Mouse (Mus musculus): ENCODE data around the gene Mef2b. TPM values are rescaled to one million over a fixed set of nuclear protein-coding genes. Genes with fewer than 3 reads are reported as not detected.
"Not testable (repeated sequence)": the region's sequence is repeated elsewhere in the genome, so short reads cannot be mapped to it uniquely, and the experiment has no call there.

The Mef2b gene
- polyA plus RNA-seq, 1 experiment: 0.31 TPM

DNA sequence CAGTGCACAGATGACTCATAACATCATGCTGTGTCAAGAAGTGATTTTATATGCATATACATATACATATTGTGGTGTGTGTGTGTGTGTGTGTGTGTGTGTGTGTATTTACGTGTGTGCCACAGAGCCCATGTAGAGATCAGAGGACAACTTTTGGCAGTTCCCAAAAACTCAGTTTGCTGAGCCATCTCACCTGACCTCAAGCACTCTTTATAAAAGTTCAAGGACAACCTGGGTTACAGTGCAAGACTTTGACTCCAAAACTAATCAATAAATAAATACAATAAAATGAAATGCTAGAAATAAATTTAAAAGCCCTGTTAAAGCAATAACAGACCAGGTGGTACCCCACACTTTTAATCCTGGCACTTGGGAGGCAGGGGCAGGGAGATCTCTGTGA lies 71.8 kb downstream of the Mef2b start:
- 71% methylated on average over 1 of the region's 1 CpGs for WGBS
- H3K4me1 ChIP-seq (ENCODE audit: control insufficient read depth, insufficient read depth, low read length): peaks cover 6% of the 10 kb centered on the region; the same call in 1 of the 2 replicates
- DNase-seq: no peak
- peak overlapping the region; percentile 77 for H3K4me3 ChIP-seq (replicated peaks; ENCODE audit: extremely low read depth, low read depth, low read length)
- TF ChIP-seq CTCF (IDR thresholded peaks at IDR 0.05; ENCODE audit: insufficient read depth, low read length) (no peak), POLR2A (IDR thresholded peaks at IDR 0.05; ENCODE audit: borderline replicate concordance, extremely low read depth, low read depth, low read length) (no peak)

DNA sequence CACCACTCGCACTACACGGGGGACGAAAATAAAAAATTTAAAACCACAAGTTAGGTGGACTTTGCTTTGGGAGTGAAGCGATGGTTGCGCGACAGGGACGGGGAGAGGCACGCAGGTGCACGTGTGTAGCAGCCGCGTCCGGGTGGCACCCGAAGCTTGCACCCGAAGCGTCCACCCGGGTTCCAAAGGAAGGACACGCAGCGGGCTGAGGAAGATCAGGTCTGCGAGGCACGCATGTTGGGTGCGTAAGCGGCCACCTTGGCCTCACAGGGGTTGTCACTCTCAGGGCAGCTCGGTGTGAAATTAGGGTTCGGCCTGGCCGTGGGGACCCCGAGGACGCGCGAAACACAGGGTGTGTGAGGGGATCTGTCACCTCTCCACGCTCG lies 72.2 kb downstream of the Mef2b start:
- Histone ChIP-seq H3K4me1 (ENCODE audit: control insufficient read depth, insufficient read depth, low read length) (peaks cover 6% of the 10 kb centered on the region; the same call in 1 of the 2 replicates), H3K4me3 (replicated peaks; ENCODE audit: extremely low read depth, low read depth, low read length) (peak overlapping the region; percentile 77)
- DNase-seq: no peak
- TF ChIP-seq CTCF (IDR thresholded peaks at IDR 0.05; ENCODE audit: insufficient read depth, low read length): no peak
- TF ChIP-seq POLR2A (IDR thresholded peaks at IDR 0.05; ENCODE audit: borderline replicate concordance, extremely low read depth, low read depth, low read length): no peak
- 1% methylated on average over 31 of the region's 31 CpGs for WGBS

GRCm38 (mm10) chr8:70212112-70213055 lies 72.9 kb downstream of the Mef2b start, which contains the start of gene Slc25a42:
Slc25a42 (minus strand) TSS chr8:70212305.
- under 1% methylated on average over 66 of the region's 66 CpGs for WGBS
- DNase-seq: peak; percentile 97

GRCm38 (mm10) chr8:70214411-70214810 lies 74.9 kb downstream of the Mef2b start:
- 61% methylated on average over 3 of the region's 3 CpGs for WGBS
- H3K4me3 ChIP-seq (replicated peaks; ENCODE audit: extremely low read depth, low read depth, low read length): no peak overlapping the region

More at GRCm38 (mm10) chr8:70212112-70213055, 72.9 kb downstream of the Mef2b start, which contains the start of gene Slc25a42:
- peaks cover 6% of the 10 kb centered on the region; the same call in 1 of the 2 replicates for H3K4me1 ChIP-seq (ENCODE audit: control insufficient read depth, insufficient read depth, low read length)
- H3K4me3 ChIP-seq (replicated peaks; ENCODE audit: extremely low read depth, low read depth, low read length): peak within 1 kb of the TSS; percentile 77
- TF ChIP-seq CTCF (IDR thresholded peaks at IDR 0.05; ENCODE audit: insufficient read depth, low read length) (no peak), POLR2A (IDR thresholded peaks at IDR 0.05; ENCODE audit: borderline replicate concordance, extremely low read depth, low read depth, low read length) (peak; percentile 72; the same call in 1 of the 2 replicates)

GRCm38 (mm10) chr8:70215092-70215491 lies 75.6 kb downstream of the Mef2b start:
- TF ChIP-seq CTCF (IDR thresholded peaks at IDR 0.05; ENCODE audit: insufficient read depth, low read length) (no peak), POLR2A (IDR thresholded peaks at IDR 0.05; ENCODE audit: borderline replicate concordance, extremely low read depth, low read depth, low read length) (no peak)
- WGBS: 65% methylated on average over 5 of the region's 5 CpGs
- DNase-seq: no peak
- Histone ChIP-seq H3K4me3 (replicated peaks; ENCODE audit: extremely low read depth, low read depth, low read length) (no peak overlapping the region), H3K4me1 (ENCODE audit: control insufficient read depth, insufficient read depth, low read length) (peaks cover 6% of the 10 kb centered on the region; the same call in 1 of the 2 replicates)

More at GRCm38 (mm10) chr8:70214411-70214810, 74.9 kb downstream of the Mef2b start:
- no peak for TF ChIP-seq CTCF (IDR thresholded peaks at IDR 0.05; ENCODE audit: insufficient read depth, low read length)
- no peak for TF ChIP-seq POLR2A (IDR thresholded peaks at IDR 0.05; ENCODE audit: borderline replicate concordance, extremely low read depth, low read depth, low read length)
- H3K4me1 ChIP-seq (ENCODE audit: control insufficient read depth, insufficient read depth, low read length): peaks cover 6% of the 10 kb centered on the region; the same call in 1 of the 2 replicates
- no peak for DNase-seq

DNA sequence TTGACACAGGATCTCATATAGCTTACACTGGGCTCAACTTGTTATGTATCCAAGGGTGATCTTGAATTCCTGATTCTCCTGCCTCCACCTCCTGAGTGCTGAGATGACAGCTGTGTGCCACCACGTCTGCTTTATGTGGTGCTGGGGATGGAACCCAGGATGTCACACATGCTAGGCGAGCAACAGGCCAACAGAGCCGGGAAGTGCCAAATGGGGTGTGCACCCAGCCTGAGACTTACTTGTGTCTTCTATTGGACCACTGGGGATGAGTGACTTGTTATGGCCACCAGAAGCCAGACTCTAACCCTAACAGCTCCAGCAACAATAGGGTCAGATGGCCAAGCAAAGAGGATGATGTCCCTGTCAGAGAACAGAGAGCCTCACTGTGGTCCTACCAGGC lies 76.7 kb downstream of the Mef2b start:
- WGBS: 48% methylated on average over 3 of the region's 3 CpGs
- not testable (repeated sequence) for H3K4me1 ChIP-seq (ENCODE audit: control insufficient read depth, insufficient read depth, low read length); DNase-seq; H3K4me3 ChIP-seq (replicated peaks; ENCODE audit: extremely low read depth, low read depth, low read length)

DNA sequence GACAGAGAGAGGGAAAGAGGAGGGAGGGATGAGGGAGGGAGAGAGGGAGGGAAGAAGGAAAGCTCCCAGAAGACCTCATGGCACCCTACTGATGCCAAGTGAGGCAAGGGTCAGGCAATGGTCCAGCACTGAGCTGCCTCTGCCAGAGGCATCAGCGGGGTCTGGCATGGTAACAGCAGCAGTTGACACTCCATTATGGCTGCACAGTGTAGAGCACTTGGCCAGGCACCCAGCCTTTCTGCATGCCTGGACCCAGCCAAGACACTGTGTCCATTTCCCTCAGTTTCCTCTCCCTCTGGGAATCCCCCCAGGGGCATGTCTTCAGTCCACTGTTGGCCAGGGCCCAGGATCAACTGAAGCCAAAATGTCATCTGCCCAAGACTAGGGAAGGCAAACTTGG lies 77.1 kb downstream of the Mef2b start:
- no peak for TF ChIP-seq POLR2A (IDR thresholded peaks at IDR 0.05; ENCODE audit: borderline replicate concordance, extremely low read depth, low read depth, low read length)
- no peak for TF ChIP-seq CTCF (IDR thresholded peaks at IDR 0.05; ENCODE audit: insufficient read depth, low read length)
- peak; percentile 25 for DNase-seq
- H3K4me3 ChIP-seq (replicated peaks; ENCODE audit: extremely low read depth, low read depth, low read length): no peak overlapping the region
- peaks cover 4% of the 10 kb centered on the region; the same call in 1 of the 2 replicates for H3K4me1 ChIP-seq (ENCODE audit: control insufficient read depth, insufficient read depth, low read length)
- WGBS: 39% methylated on average over 1 of the region's 1 CpGs

Other genes starting within 250 kb of the Mef2b start
- gene Tssk6, start 237.5 kb upstream of the Mef2b start, polyA plus RNA-seq (2012; rRNA removed): 0.70 and 1.0 TPM in 2 replicates
- gene Ndufa13, start 237.2 kb upstream of the Mef2b start, polyA plus RNA-seq (2012; rRNA removed): 96.8 and 103 TPM in 2 replicates
- 3.5 and 5.3 TPM in 2 replicates for gene Yjefn3, start 237.0 kb upstream of the Mef2b start, polyA plus RNA-seq (2012; rRNA removed)
- gene Gatad2a, start 143.3 kb upstream of the Mef2b start, polyA plus RNA-seq (2012; rRNA removed): 78.1 and 81.8 TPM in 2 replicates
- gene Mau2, start 97.0 kb upstream of the Mef2b start, polyA plus RNA-seq (2012; rRNA removed): 82.3 and 88.5 TPM in 2 replicates
- gene Sugp1, start 96.9 kb upstream of the Mef2b start, polyA plus RNA-seq (2012; rRNA removed): 7.8 and 11.9 TPM in 2 replicates
- 7.2 and 7.4 TPM in 2 replicates for gene Tm6sf2, start 66.8 kb upstream of the Mef2b start, polyA plus RNA-seq (2012; rRNA removed)
- gene Hapln4, start 56.3 kb upstream of the Mef2b start, polyA plus RNA-seq (2012; rRNA removed): 0.07 and 0.11 TPM in 2 replicates
- 0.10 and 0.15 TPM in 2 replicates for gene Ncan, start 18.8 kb upstream of the Mef2b start, polyA plus RNA-seq (2012; rRNA removed)
- gene Nr2c2ap, start 8.4 kb upstream of the Mef2b start, polyA plus RNA-seq (2012; rRNA removed): 10.7 and 14.6 TPM in 2 replicates
- gene Rfxank, start 557 bp upstream of the Mef2b start, polyA plus RNA-seq (2012; rRNA removed): 19.0 and 28.6 TPM in 2 replicates
- gene Borcs8, start 212 bp upstream of the Mef2b start, polyA plus RNA-seq (2012; rRNA removed): 76.5 and 79.0 TPM in 2 replicates
- gene Tmem161a, start 32.6 kb downstream of the Mef2b start, polyA plus RNA-seq (2012; rRNA removed): 101 and 105 TPM in 2 replicates
- gene Slc25a42, start 72.6 kb downstream of the Mef2b start, polyA plus RNA-seq (2012; rRNA removed): 26.9 and 29.6 TPM in 2 replicates
- 26.6 and 31.0 TPM in 2 replicates for gene Sugp2, start 94.5 kb downstream of the Mef2b start, polyA plus RNA-seq (2012; rRNA removed)
- gene Armc6, start 94.8 kb downstream of the Mef2b start, polyA plus RNA-seq (2012; rRNA removed): 14.5 and 15.1 TPM in 2 replicates
- gene Homer3, start 143.1 kb downstream of the Mef2b start, polyA plus RNA-seq (2012; rRNA removed): 75.0 and 111 TPM in 2 replicates
- gene Ddx49, start 162.8 kb downstream of the Mef2b start, polyA plus RNA-seq (2012; rRNA removed): 37.2 and 43.0 TPM in 2 replicates
- 308 and 342 TPM in 2 replicates for gene Cope, start 162.8 kb downstream of the Mef2b start, polyA plus RNA-seq (2012; rRNA removed)
- 2.7 TPM in 2 replicates for gene Cers1, start 176.1 kb downstream of the Mef2b start, polyA plus RNA-seq (2012; rRNA removed)
- 1.1 and 1.5 TPM in 2 replicates for gene Gdf1, start 190.1 kb downstream of the Mef2b start, polyA plus RNA-seq (2012; rRNA removed)
- 35.8 and 36.7 TPM in 2 replicates for gene Upf1, start 213.6 kb downstream of the Mef2b start, polyA plus RNA-seq (2012; rRNA removed)
- gene Comp, start 233.8 kb downstream of the Mef2b start, polyA plus RNA-seq (2012; rRNA removed): 0.51 and 1.3 TPM in 2 replicates